Mouse (Mus musculus): ENCODE results near the gene Pknox2.

Gene Pknox2

GRCm38 (mm10) chr9:37140464-37141181 is 6.6 kb downstream of the Pknox2 start:
- DNase-seq (ENCODE audit: low read depth, low spot score): no peak

- DNase-seq (ENCODE audit: low read depth, low spot score): peak; percentile 32
Measured at GRCm38 (mm10) chr9:37139514-37139913, 7.7 kb downstream of the Pknox2 start.

- DNase-seq (ENCODE audit: low read depth, low spot score): no peak
Measured at GRCm38 (mm10) chr9:37138883-37139282, 8.3 kb downstream of the Pknox2 start.

GRCm38 (mm10) chr9:37136340-37136739 is 10.9 kb downstream of the Pknox2 start:
- DNase-seq (ENCODE audit: low read depth, low spot score): no peak

GRCm38 (mm10) chr9:37133495-37133894 is 13.7 kb downstream of the Pknox2 start:
- DNase-seq (ENCODE audit: low read depth, low spot score): no peak

GRCm38 (mm10) chr9:37129046-37129445 is 18.2 kb downstream of the Pknox2 start:
- DNase-seq (ENCODE audit: low read depth, low spot score): no peak

- DNase-seq (ENCODE audit: low read depth, low spot score): no peak
Measured at GRCm38 (mm10) chr9:37126197-37126596, 21.0 kb downstream of the Pknox2 start.

GRCm38 (mm10) chr9:37124696-37125480 is 22.3 kb downstream of the Pknox2 start:
- no peak for DNase-seq (ENCODE audit: low read depth, low spot score)

- DNase-seq (ENCODE audit: low read depth, low spot score): no peak
Measured at GRCm38 (mm10) chr9:37123384-37123783, 23.8 kb downstream of the Pknox2 start.

- DNase-seq (ENCODE audit: low read depth, low spot score): no peak
Measured at GRCm38 (mm10) chr9:37122971-37123370, 24.2 kb downstream of the Pknox2 start.

GRCm38 (mm10) chr9:37122381-37122780 is 24.8 kb downstream of the Pknox2 start:
- no peak for DNase-seq (ENCODE audit: low read depth, low spot score)

GRCm38 (mm10) chr9:37121761-37122331 is 25.4 kb downstream of the Pknox2 start:
- DNase-seq (ENCODE audit: low read depth, low spot score): no peak

- no peak for DNase-seq (ENCODE audit: low read depth, low spot score)
Measured at GRCm38 (mm10) chr9:37120801-37121200, 26.4 kb downstream of the Pknox2 start.

GRCm38 (mm10) chr9:37117529-37117928 is 29.7 kb downstream of the Pknox2 start:
- DNase-seq (ENCODE audit: low read depth, low spot score): no peak

GRCm38 (mm10) chr9:37116632-37117413 is 30.4 kb downstream of the Pknox2 start:
- DNase-seq (ENCODE audit: low read depth, low spot score): peak; percentile 32

- no peak for DNase-seq (ENCODE audit: low read depth, low spot score)
Measured at GRCm38 (mm10) chr9:37115820-37116219, 31.4 kb downstream of the Pknox2 start.

GRCm38 (mm10) chr9:37114286-37115267 is 32.6 kb downstream of the Pknox2 start:
- no peak for DNase-seq (ENCODE audit: low read depth, low spot score)

GRCm38 (mm10) chr9:37107546-37107945 is 39.7 kb downstream of the Pknox2 start:
- no peak for DNase-seq (ENCODE audit: low read depth, low spot score)

GRCm38 (mm10) chr9:37106808-37107207 is 40.4 kb downstream of the Pknox2 start:
- no peak for DNase-seq (ENCODE audit: low read depth, low spot score)

- DNase-seq (ENCODE audit: low read depth, low spot score): no peak
Measured at GRCm38 (mm10) chr9:37104249-37104648, 43.0 kb downstream of the Pknox2 start.

- no peak for DNase-seq (ENCODE audit: low read depth, low spot score)
Measured at GRCm38 (mm10) chr9:37103778-37104177, 43.4 kb downstream of the Pknox2 start.
